ENCODE assay signal across 11 mouse cellular contexts in the genomic region with DNA sequence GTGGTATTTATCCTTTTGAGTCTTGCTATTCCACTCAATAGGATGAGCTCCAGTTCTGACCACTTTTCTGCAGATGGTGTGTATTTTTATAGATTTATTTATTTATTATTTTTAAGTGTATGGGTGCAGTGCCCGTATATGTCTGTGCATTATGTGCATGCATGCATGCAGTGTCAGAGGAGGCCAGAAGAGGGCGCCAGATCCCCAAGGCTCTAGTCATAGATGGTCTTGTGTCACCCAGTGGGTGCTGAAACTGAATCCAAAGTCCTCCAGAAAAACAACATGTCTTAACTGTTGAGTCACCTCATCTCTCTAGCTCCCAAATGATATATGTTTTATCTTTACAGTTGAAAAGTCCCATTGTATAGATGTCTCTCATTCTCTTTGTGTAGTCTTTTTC.
DNase-seq lines count a peak whose midpoint lies in the region; ATAC-seq and TF ChIP-seq lines count a peak whose summit lies in the region.
"Had no signal": no experiment of that assay in that cellular context is flagged by ENCODE, and none has a peak within 500 bp of the region (broad histone marks: within the 10 kb centered on the region; RNA-seq: fewer than 3 reads in every experiment).

No protein-coding gene starts in this region.

- ATAC-seq in kidney, postnatal 0 days (replicated peaks; ENCODE audit: low FRiP score, low read depth), result no peak
- ATAC-seq in kidney, embryonic 15.5 days (replicated peaks; ENCODE audit: low FRiP score), result no peak
- ATAC-seq in midbrain, embryonic 16.5 days, result no peak
- ATAC-seq: forebrain, embryonic 14.5 days had no signal

- no peak for DNase-seq in kidney, postnatal 0 days (ENCODE audit: low spot score)
- DNase-seq in thymus, adult 2 months, result peak; percentile 3
- DNase-seq in thymus, postnatal 25 days, result no peak
- DNase-seq in WW6 (ENCODE audit: low read depth, low spot score), result peak; percentile 5
- DNase-seq in thymus, postnatal 4 days, result peak; percentile 32
- DNase-seq: adrenal gland, postnatal 10 days; right cerebral cortex, postnatal 25 days had no signal

- H3K27ac ChIP-seq in kidney, postnatal 0 days, result no peak overlapping the region
- no peak overlapping the region for H3K27ac ChIP-seq in kidney, embryonic 15.5 days
- no peak overlapping the region for H3K27ac ChIP-seq in thymus, adult 2 months (ENCODE audit: control insufficient read depth, insufficient read depth, low read length)
- no peak overlapping the region for H3K27ac ChIP-seq in midbrain, embryonic 16.5 days (ENCODE audit: low read length)
- H3K27ac ChIP-seq: liver, embryonic 15.5 days had no signal

- H3K4me1 ChIP-seq in kidney, postnatal 0 days (replicated peaks; ENCODE audit: insufficient read depth, low read length), result no peaks in the 10 kb centered on the region
- peaks cover 12% of the 10 kb centered on the region for H3K4me1 ChIP-seq in kidney, embryonic 15.5 days
- no peaks in the 10 kb centered on the region for H3K4me1 ChIP-seq in thymus, adult 2 months (replicated peaks; ENCODE audit: control insufficient read depth, insufficient read depth, low read length)
- no peaks in the 10 kb centered on the region for H3K4me1 ChIP-seq in midbrain, embryonic 16.5 days (ENCODE audit: control insufficient read depth, insufficient read depth, low read length)
- H3K4me1 ChIP-seq: liver, embryonic 15.5 days had no signal

- no peak overlapping the region for H3K4me3 ChIP-seq in kidney, postnatal 0 days (replicated peaks; ENCODE audit: low read depth, low read length)
- H3K4me3 ChIP-seq in kidney, embryonic 15.5 days (replicated peaks), result no peak overlapping the region
- H3K4me3 ChIP-seq in thymus, adult 2 months (ENCODE audit: control insufficient read depth, insufficient read depth, low read length), result no peak overlapping the region
- no peak overlapping the region for H3K4me3 ChIP-seq in midbrain, embryonic 16.5 days (ENCODE audit: low read depth, low read length)
- H3K4me3 ChIP-seq: liver, embryonic 15.5 days had no signal

- peak; percentile 60 for TF ChIP-seq CTCF in kidney, postnatal 0 days (IDR thresholded peaks at IDR 0.05; ENCODE audit: low read depth)
- no peak for TF ChIP-seq CTCF in thymus, adult 2 months (IDR thresholded peaks at IDR 0.05; ENCODE audit: borderline replicate concordance, control insufficient read depth, extremely low read depth, insufficient read depth, low read length, poor library complexity)

- no peaks in the 10 kb centered on the region for H3K36me3 ChIP-seq in kidney, postnatal 0 days (ENCODE audit: insufficient read depth, low read length)
- H3K36me3 ChIP-seq in kidney, embryonic 15.5 days, result no peaks in the 10 kb centered on the region
- no peaks in the 10 kb centered on the region for H3K36me3 ChIP-seq in thymus, adult 2 months (ENCODE audit: control insufficient read depth, insufficient read depth, low read length)
- H3K36me3 ChIP-seq in midbrain, embryonic 16.5 days (ENCODE audit: control insufficient read depth, insufficient read depth, low read length), result no peaks in the 10 kb centered on the region
- H3K36me3 ChIP-seq: liver, embryonic 15.5 days had no signal

- TF ChIP-seq POLR2A in thymus, adult 2 months (IDR thresholded peaks at IDR 0.05; ENCODE audit: control insufficient read depth, extremely low read depth, insufficient read depth, low read length, poor library complexity), result no peak

- no peaks in the 10 kb centered on the region for H3K27me3 ChIP-seq in kidney, postnatal 0 days (ENCODE audit: insufficient read depth, low read length)
- H3K27me3 ChIP-seq in kidney, embryonic 15.5 days, result no peaks in the 10 kb centered on the region
- H3K27me3 ChIP-seq in thymus, adult 2 months (ENCODE audit: control insufficient read depth, insufficient read depth, low read length), result no peaks in the 10 kb centered on the region
- no peaks in the 10 kb centered on the region for H3K27me3 ChIP-seq in midbrain, embryonic 16.5 days (ENCODE audit: control insufficient read depth, insufficient read depth, low read depth, low read length)
- H3K27me3 ChIP-seq: liver, embryonic 15.5 days had no signal

- WGBS in kidney, postnatal 0 days, result 85% methylated on average over 2 of the region's 2 CpGs
- 90% methylated on average over 2 of the region's 2 CpGs for WGBS in kidney, embryonic 15.5 days
- 90% methylated on average over 2 of the region's 2 CpGs for WGBS in thymus, adult 2 months
- WGBS in midbrain, embryonic 16.5 days, result 78% methylated on average over 2 of the region's 2 CpGs

- H3K9me3 ChIP-seq in kidney, postnatal 0 days (replicated peaks; ENCODE audit: low read length), result no peaks in the 10 kb centered on the region
- no peaks in the 10 kb centered on the region for H3K9me3 ChIP-seq in kidney, embryonic 15.5 days (replicated peaks)
- no peaks in the 10 kb centered on the region for H3K9me3 ChIP-seq in midbrain, embryonic 16.5 days (replicated peaks; ENCODE audit: control insufficient read depth, low read length, poor library complexity, severe bottlenecking)
- H3K9me3 ChIP-seq: liver, embryonic 15.5 days had no signal

- no peak overlapping the region for H3K9ac ChIP-seq in kidney, postnatal 0 days (ENCODE audit: low read depth, low read length)
- no peak overlapping the region for H3K9ac ChIP-seq in kidney, embryonic 15.5 days
- no peak overlapping the region for H3K9ac ChIP-seq in midbrain, embryonic 16.5 days (ENCODE audit: low read depth, low read length)
- H3K9ac ChIP-seq: liver, embryonic 15.5 days had no signal

- H3K4me2 ChIP-seq in kidney, postnatal 0 days (ENCODE audit: low read length), result no peak overlapping the region
- H3K4me2 ChIP-seq in kidney, embryonic 15.5 days, result no peak overlapping the region
- no peak overlapping the region for H3K4me2 ChIP-seq in midbrain, embryonic 16.5 days (ENCODE audit: low read length)
- H3K4me2 ChIP-seq: liver, embryonic 15.5 days had no signal

Comparison
In these comparisons a context has a peak if more than half of its experiments do, and no peak if none do; other contexts are left out.
1. DNase-seq: peak in thymus, adult 2 months (single experiment), WW6 (single experiment) and thymus, postnatal 4 days (single experiment); none in kidney, postnatal 0 days (single experiment) and thymus, postnatal 25 days (single experiment).